Mouse (Mus musculus) heart, adult 9 months (tissue): Measurements from ENCODE around the gene Hils1.
"Not testable (repeated sequence)": the region's sequence is repeated elsewhere in the genome, so short reads cannot be mapped to it uniquely, and the experiment has no call there.

Experiments
- DNase-seq, 2 experiments: peaks; one replicate each; pipeline ENCODE4 v3.0.0; 2022; ENCODE audit warnings: low spot score in 2 of 2

The Hils1 gene

DNA sequence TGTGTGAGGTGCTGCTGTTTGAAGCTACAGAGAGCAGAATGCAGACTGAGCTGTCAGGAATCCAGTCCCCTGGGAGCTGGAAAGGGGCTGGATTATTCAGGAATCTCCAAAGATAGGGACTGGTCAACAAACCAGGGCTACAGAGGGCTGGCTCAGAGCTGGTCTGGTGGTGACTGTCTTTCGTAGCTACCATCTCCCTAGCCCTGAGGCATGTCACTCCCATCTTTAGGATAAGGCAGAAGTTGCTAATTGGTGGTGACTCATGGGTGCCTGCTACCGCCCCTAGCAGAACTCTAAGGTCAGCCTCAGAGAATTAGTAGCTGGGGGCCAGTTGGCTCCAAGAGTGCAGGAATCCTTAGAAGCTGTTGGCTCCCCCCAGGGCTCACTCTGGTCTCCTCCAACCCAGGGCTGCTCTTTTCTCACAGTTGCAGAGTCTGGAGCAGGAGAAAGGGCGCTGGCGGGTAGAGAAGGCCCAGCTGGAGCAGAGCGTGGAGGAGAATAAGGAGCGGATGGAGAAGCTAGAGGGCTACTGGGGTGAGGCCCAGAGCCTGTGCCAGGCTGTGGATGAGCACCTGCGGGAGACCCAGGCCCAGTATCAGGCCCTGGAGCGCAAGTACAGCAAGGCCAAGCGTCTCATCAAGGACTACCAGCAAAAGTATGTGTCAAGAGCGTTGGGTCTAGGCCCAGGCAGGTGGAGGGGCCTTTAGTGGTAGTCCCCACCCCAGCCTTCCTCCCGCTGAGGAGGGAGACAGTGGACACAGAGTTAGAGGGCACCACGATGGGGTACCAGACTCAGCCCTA is 36.9 kb downstream of the Hils1 start:
- peak in 1 of 2 experiments; percentile 54 for DNase-seq

DNA sequence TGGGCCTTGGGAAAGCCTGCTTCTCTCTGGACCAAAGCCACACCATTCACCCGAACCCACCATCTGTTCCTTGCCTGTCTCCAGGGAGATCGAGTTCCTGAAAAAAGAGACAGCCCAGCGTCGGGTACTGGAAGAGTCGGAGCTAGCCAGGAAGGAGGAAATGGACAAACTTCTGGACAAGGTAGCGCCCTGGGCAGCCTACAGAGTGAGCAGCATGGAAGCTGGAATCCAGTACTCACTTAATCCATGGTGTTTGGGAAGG is 37.5 kb downstream of the Hils1 start:
- no peak for DNase-seq

DNA sequence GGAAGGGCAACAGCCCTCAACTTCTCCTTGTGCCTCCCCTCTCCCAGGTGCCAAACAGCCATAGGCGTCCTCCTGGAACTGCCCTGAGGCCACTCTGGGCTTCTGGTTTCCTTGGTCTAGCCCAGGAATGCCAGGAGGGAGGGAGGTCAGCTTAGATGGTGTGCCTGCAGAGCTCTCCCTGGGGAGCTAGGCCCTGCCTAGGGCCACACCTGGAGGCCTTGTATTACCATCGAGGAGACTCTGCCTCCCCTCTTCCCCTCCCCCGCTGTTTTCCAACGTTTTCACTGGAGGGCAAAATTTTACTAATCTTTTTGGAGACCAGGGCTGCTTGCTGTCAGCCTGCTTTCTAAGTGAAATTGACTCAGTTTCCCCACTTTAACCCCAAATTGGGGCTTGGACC is 38.6 kb downstream of the Hils1 start:
- no peak for DNase-seq

DNA sequence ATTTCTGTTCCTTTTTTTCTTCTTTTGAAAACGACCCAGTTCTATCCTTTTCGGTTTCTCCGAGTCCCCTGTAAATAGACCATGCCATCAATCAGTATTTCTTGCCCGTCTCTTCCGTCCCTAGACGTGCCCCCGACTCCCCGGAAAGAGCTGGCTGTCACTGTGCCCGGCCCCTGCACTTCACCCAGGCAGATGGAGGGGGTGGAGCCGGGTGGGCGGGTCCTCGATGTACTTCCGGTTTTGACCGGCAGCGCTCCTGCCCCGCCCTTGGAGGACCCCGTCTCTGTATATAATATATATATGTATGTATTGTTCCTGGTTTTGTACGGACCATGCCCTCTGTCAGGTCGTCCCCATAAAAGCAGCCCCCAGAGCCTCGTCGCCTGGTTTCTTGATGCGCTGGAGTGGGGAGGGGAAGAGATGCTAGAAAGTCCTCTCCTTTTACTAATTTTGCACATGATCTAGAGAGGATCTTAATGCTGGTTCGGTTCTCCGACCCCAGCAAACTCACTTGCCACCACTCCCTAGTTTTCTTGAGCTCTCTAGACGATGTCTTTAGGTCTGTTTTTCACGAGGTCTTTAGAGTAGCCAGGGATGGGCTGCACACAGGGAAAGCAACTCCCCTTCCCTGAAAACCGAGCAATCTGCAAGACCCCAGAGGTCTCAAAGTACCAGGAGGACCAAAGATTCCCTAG is 39.3 kb downstream of the Hils1 start:
- peak; percentile 69 to 75 for DNase-seq

DNA sequence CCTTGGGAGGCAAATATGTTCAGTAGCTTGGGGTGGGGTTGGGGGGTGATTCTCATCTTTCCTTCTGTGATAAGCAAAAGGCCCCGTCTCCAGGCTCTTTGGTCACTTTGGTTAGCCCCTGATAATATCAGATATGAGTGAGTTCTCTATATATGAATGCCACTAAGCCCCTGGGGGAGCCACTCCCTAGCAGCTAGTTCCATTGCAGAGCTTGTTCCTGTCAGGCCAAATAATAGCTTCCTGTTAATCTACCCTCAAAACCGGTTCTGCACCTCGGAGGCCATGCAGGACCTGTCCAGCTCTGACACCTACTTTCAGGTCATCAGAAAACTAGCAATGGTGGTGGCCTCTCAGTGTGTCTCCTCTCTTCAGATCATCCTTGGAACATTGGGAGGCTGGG is 40.0 kb downstream of the Hils1 start:
- DNase-seq = no peak

DNA sequence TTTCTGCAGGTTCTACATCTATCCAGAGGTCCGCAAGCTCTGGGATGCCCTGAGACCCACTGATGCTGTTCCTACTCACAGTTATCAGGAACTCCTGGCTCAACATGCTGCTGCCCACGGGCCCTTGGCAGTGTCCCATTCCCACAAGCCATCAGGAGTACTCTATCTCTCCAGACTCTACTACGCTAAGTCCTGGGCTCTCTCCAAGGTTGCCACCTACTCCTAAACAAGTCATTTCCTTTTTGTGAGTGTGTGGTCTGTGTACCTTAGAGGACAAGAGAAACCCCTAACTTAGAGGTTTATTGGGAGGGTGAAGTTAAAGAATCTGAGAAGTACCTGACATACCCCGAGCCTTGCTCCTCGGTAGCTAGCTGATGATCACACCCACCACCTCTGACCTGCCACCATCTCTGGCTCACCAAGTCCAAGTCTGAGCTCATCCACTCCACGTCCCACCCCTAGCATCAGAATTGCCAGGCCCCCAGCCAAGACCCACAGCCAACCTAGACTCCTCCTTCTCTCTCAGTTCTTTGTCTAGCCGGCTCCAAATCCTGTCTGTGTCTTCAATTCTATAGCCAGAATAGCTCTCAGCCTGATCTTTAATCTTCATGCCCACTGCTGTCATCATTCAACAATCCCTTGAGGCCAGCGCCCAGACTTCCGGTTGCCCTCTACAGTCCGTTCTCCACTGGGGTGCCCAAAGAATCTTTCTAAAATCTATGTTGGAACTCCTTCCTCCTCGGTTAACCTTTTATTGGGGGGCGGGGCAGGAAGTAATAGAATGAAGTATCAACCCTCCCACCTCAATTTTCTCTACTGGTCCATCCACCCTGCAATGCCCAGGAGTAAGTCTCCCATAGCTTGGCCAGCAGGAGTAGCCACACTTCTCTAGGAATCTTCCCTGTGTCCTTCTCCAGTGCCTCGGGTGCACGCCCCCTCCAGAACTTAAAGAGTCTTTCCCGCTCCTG is 41.6 kb downstream of the Hils1 start:
- DNase-seq = no peak

DNA sequence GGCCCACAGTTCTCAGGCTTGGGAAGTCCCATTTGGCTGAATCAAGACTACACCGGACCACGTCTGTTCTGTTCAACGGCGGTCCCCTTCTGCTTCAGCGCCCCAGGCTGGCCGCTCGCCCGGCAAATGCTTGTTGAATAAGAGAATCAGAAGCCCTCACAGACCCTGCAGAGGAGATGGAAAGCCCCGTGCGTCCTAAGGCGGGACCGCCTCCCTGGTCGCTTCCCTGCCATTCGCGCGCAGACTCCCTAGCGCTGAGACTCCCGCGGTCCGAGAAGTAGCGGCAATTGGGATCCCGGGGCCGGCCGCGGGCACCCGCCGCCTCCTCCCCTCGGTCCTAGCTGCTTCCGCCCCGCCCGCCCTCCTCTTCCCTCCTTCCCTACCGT is 42.2 kb downstream of the Hils1 start, which contains the start of gene Samd14:
Samd14 (plus strand) TSS at position 251 of the 386 bp plus-strand sequence.
- peak; percentile 50 to 58 for DNase-seq

DNA sequence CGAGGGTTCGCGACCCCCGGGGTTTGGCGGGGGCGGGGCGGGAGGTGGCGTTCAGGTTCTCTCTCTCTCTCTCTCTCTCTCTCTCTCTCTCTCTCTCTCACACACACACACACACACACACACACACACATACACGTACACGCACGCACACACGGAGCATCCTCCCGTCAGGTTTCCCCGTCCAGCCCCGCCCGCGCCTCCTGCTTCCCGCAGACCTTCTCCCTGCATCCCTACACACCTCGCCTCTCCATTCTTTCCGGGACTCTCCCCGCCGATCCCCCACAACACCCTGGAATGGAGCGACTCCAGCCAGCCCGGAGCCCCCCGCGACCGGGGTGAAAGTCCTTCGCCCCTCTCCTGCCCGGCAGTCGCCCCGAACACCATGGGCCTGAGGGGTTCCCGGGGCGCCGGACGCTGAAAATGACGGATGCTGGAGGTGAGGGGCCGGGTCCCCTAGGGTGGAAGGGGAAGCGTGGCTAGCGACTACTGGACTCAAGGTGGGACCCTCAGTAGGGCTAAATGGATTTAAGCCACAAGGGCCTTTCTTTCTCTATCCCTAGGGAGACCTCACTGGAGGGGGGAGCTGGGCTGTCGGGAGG is 42.8 kb downstream of the Hils1 start:
- no peak for DNase-seq

DNA sequence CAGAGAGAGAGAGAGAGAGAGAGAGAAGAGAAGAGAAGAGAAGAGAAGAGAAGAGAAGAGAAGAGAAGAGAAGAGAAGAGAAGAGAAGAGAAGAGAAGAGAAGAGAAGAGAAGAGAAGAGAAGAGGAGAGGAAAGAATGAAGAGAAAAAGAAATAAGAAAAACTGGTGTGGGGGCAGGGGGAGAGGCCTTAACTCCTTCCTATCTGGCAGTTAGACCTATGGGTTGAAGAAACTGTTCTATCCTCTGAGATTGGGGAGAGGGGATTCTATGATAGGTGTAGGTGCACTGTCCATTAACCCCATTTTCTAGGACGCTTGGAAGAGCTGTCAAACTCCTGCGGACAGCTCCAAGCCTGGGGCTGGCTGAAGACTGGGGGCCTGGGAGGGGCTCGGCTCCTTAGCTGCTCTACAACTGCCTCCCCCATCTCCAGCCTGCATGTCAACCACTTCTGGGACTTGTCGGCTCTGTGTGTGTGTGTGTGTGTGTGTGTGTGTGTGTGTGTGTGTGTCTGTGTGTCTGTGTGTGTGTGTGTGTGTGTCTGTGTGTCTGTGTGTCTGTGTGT is 43.5 kb downstream of the Hils1 start:
- DNase-seq = not testable (repeated sequence)

DNA sequence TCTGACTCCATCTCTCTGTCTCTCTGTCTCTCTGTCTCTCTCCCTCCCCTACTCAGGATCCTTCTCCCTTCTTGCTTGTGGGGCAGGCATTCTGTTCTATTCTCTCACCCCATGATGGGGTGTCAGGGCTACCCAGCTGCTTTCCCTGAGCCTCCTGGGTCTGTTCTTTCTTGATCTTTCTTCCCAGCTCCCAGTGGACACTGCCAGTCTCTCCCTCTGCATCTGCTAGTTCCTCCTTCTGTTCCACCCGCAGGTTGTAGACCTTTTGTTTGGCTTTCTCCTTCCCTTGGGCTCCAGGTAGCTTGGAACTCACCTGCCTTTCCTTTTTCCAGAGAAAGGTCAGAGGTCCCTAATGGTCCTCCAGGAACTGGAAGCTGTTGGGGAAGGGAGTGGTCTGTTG is 44.0 kb downstream of the Hils1 start:
- no peak for DNase-seq

DNA sequence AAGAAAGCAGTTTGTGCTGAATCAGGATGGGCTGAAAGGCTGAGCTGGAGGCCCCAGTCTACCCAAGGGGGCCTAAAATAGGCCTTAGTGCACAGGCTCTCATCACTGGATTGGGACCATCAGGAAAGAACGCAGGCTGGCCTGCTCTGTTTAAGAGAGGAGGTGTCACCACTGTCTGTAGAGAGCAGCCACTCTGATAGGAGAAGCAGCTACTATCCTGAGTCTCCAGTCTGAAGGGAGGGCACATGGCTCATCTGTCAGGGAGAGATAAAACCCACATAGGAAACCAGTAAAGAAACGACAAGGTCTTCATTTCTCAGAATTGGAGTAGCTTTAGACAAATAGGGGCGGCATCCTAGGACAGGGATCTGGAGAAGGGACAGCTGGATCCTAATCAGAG is 44.7 kb downstream of the Hils1 start:
- no peak for DNase-seq

DNA sequence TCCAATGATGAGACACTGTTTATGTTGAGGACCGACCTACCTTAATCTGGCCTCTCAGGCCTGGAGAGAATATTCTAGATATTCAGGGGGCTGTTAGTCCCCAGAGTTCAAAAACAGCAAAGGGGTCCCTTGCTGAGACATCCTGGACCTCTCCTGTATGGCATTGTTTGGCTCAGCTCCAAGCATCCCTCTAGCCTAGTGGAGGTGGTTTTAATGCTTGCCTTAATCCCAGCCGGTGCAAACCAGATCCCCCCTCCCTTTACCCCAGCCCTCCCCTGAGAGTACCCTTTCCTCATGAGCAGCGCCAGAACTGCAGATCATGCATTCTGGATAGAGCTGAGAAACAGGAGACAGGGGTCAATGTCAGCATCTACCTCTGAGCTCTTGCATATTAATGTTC is 45.1 kb downstream of the Hils1 start:
- DNase-seq = no peak

DNA sequence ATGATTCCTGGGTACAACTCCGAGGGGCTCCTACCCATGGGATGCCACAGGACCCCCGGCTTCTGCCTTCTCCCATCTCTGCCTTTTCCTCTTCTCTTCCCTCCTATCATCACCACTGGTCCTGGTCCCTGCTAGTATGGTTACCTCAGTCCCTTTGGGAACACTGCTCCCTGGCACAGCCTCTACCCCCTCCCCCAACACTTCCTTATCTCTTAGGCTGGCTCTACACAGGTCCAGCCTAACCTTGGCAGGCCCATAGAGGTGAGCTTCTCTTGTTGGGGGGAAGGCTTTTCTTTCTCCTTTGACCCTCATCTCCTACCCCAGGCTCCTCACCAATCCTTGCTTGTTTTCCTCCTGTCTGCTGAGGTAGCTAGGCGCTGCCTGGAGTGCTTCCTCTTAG is 48.1 kb downstream of the Hils1 start:
- no peak for DNase-seq
